Mouse (Mus musculus): ENCODE measurements around the gene Flrt3. TPM values are rescaled to one million over a fixed set of nuclear protein-coding genes. Genes with fewer than 3 reads are reported as not detected.

The Flrt3 gene
- polyA plus RNA-seq, 1 experiment from 2014 or later = 65.3 TPM

GRCm38 (mm10) chr2:140676728-140677127 lies 5.5 kb upstream of the Flrt3 start:
- ATAC-seq (ENCODE audit: low FRiP score, low read depth) = no peak
- no peak overlapping the region for H3K27ac ChIP-seq (replicated peaks)
- H3K4me1 ChIP-seq = peaks cover 4% of the 10 kb centered on the region; the same call in 1 of the 2 replicates
- no peak overlapping the region for H3K4me2 ChIP-seq (replicated peaks)
- no peaks in the 10 kb centered on the region for H3K36me3 ChIP-seq
- no peaks in the 10 kb centered on the region for H3K27me3 ChIP-seq
- no peak overlapping the region for H3K4me3 ChIP-seq
- H3K9ac ChIP-seq (replicated peaks) = no peak overlapping the region
- 19% methylated on average over 3 of the region's 3 CpGs for WGBS
- no peaks in the 10 kb centered on the region for H3K9me3 ChIP-seq

- no peak overlapping the region for H3K27ac ChIP-seq (replicated peaks)
- ATAC-seq (ENCODE audit: low FRiP score, low read depth) = no peak
These were observed 2.2 kb upstream of the Flrt3 start for GRCm38 (mm10) chr2:140673466-140673865.

DNA sequence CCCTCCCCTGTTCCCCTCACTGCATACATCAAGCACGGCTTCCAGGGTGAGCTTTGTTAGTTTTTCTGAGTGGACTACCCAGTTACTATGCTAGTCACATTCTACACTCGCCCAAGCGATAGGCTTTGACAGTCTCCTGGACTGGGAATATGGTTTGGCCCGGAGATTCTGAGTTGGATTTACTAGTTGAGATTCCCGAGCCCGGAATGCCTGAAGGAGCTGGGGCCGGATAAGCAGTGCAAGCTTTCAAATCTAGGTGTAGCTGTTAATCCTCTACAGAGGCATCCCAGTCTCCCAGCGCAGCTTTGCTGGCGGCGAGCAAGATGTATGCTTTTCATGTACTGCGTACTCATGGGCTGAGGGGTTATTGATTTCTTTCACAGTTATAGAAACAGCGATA lies 812 bp downstream of the Flrt3 start:
- Histone ChIP-seq H3K9ac (replicated peaks) (peak overlapping the region; percentile 77), H3K27ac (replicated peaks) (peak overlapping the region; percentile 92), H3K9me3 (no peaks in the 10 kb centered on the region), H3K4me3 (peak overlapping the region; percentile 67), H3K36me3 (no peaks in the 10 kb centered on the region), H3K4me1 (peaks cover 17% of the 10 kb centered on the region), H3K27me3 (no peaks in the 10 kb centered on the region), H3K4me2 (replicated peaks) (peak overlapping the region; percentile 62)
- ATAC-seq (ENCODE audit: low FRiP score, low read depth) = peak; percentile 31
- WGBS = under 1% methylated on average over 12 of the region's 12 CpGs

More at GRCm38 (mm10) chr2:140673466-140673865, 2.2 kb upstream of the Flrt3 start:
- Histone ChIP-seq H3K4me3 (no peak overlapping the region), H3K9ac (replicated peaks) (no peak overlapping the region), H3K27me3 (no peaks in the 10 kb centered on the region), H3K4me1 (peaks cover 4% of the 10 kb centered on the region; the same call in 1 of the 2 replicates), H3K9me3 (no peaks in the 10 kb centered on the region), H3K4me2 (replicated peaks) (no peak overlapping the region), H3K36me3 (no peaks in the 10 kb centered on the region)
- WGBS = 90% methylated on average over 5 of the region's 5 CpGs

GRCm38 (mm10) chr2:140669786-140670185 lies 1.5 kb downstream of the Flrt3 start:
- Histone ChIP-seq H3K4me1 (peaks cover 21% of the 10 kb centered on the region), H3K36me3 (no peaks in the 10 kb centered on the region), H3K9ac (replicated peaks) (peak overlapping the region; percentile 77), H3K4me2 (replicated peaks) (peak overlapping the region; percentile 62), H3K27ac (replicated peaks) (peak overlapping the region; percentile 73), H3K27me3 (no peaks in the 10 kb centered on the region), H3K9me3 (no peaks in the 10 kb centered on the region), H3K4me3 (peak overlapping the region; percentile 67)
- 13% methylated on average over 2 of the region's 2 CpGs for WGBS
- no peak for ATAC-seq (ENCODE audit: low FRiP score, low read depth)

GRCm38 (mm10) chr2:140669081-140669480 lies 2.2 kb downstream of the Flrt3 start:
- 16% methylated on average over 2 of the region's 2 CpGs for WGBS
- H3K27ac ChIP-seq (replicated peaks) = peak overlapping the region; percentile 77

GRCm38 (mm10) chr2:140668311-140668710 lies 3.0 kb downstream of the Flrt3 start:
- peak overlapping the region; percentile 62 for H3K4me2 ChIP-seq (replicated peaks)
- no peaks in the 10 kb centered on the region for H3K9me3 ChIP-seq
- peaks cover 1% of the 10 kb centered on the region; the same call in 1 of the 2 replicates for H3K36me3 ChIP-seq
- peak overlapping the region; percentile 54; the same call in 1 of the 2 replicates for H3K9ac ChIP-seq (replicated peaks)
- peak overlapping the region; percentile 77 for H3K27ac ChIP-seq (replicated peaks)
- no peaks in the 10 kb centered on the region for H3K27me3 ChIP-seq
- ATAC-seq (ENCODE audit: low FRiP score, low read depth) = peak; percentile 73
- 2% methylated on average over 8 of the region's 8 CpGs for WGBS
- peak overlapping the region; percentile 67 for H3K4me3 ChIP-seq
- H3K4me1 ChIP-seq = peaks cover 26% of the 10 kb centered on the region

More at GRCm38 (mm10) chr2:140669081-140669480, 2.2 kb downstream of the Flrt3 start:
- ATAC-seq (ENCODE audit: low FRiP score, low read depth) = no peak
- Histone ChIP-seq H3K36me3 (no peaks in the 10 kb centered on the region), H3K9ac (replicated peaks) (peak overlapping the region; percentile 54), H3K9me3 (no peaks in the 10 kb centered on the region), H3K4me3 (peak overlapping the region; percentile 67), H3K4me2 (replicated peaks) (peak overlapping the region; percentile 62), H3K27me3 (no peaks in the 10 kb centered on the region), H3K4me1 (peaks cover 25% of the 10 kb centered on the region)

GRCm38 (mm10) chr2:140667261-140668047 lies 3.8 kb downstream of the Flrt3 start:
- Histone ChIP-seq H3K4me1 (peaks cover 26% of the 10 kb centered on the region), H3K27ac (replicated peaks) (peak overlapping the region; percentile 25; the same call in 1 of the 2 replicates), H3K36me3 (peaks cover 10% of the 10 kb centered on the region), H3K9ac (replicated peaks) (peak overlapping the region; percentile 53), H3K9me3 (no peaks in the 10 kb centered on the region), H3K27me3 (no peaks in the 10 kb centered on the region), H3K4me3 (peak overlapping the region; percentile 67), H3K4me2 (replicated peaks) (peak overlapping the region; percentile 62)
- WGBS = 13% methylated on average over 13 of the region's 13 CpGs
- no peak for ATAC-seq (ENCODE audit: low FRiP score, low read depth)

GRCm38 (mm10) chr2:140666846-140667245 lies 4.4 kb downstream of the Flrt3 start:
- Histone ChIP-seq H3K9ac (replicated peaks) (peak overlapping the region; percentile 53), H3K27me3 (no peaks in the 10 kb centered on the region), H3K4me3 (peak overlapping the region; percentile 67), H3K36me3 (peaks cover 12% of the 10 kb centered on the region), H3K4me1 (peaks cover 26% of the 10 kb centered on the region), H3K27ac (replicated peaks) (no peak overlapping the region), H3K9me3 (no peaks in the 10 kb centered on the region), H3K4me2 (replicated peaks) (peak overlapping the region; percentile 62)
- 11% methylated on average over 7 of the region's 7 CpGs for WGBS
- no peak for ATAC-seq (ENCODE audit: low FRiP score, low read depth)

- H3K4me2 ChIP-seq (replicated peaks) = no peak overlapping the region
- H3K9me3 ChIP-seq = no peaks in the 10 kb centered on the region
- H3K36me3 ChIP-seq = peaks cover 36% of the 10 kb centered on the region
- no peak overlapping the region for H3K27ac ChIP-seq (replicated peaks)
- H3K9ac ChIP-seq (replicated peaks) = no peak overlapping the region
- H3K4me1 ChIP-seq = peaks cover 26% of the 10 kb centered on the region
- ATAC-seq (ENCODE audit: low FRiP score, low read depth) = no peak
- 91% methylated on average over 4 of the region's 4 CpGs for WGBS
- no peak overlapping the region for H3K4me3 ChIP-seq
- no peaks in the 10 kb centered on the region for H3K27me3 ChIP-seq
These were observed 6.9 kb downstream of the Flrt3 start for GRCm38 (mm10) chr2:140664381-140664780.

GRCm38 (mm10) chr2:140662673-140663072 lies 8.6 kb downstream of the Flrt3 start:
- peaks cover 23% of the 10 kb centered on the region for H3K4me1 ChIP-seq
- H3K36me3 ChIP-seq = peaks cover 43% of the 10 kb centered on the region
- no peak for ATAC-seq (ENCODE audit: low FRiP score, low read depth)
- no peak overlapping the region for H3K27ac ChIP-seq (replicated peaks)
- no peak overlapping the region for H3K4me3 ChIP-seq
- no peak overlapping the region for H3K4me2 ChIP-seq (replicated peaks)
- H3K9me3 ChIP-seq = no peaks in the 10 kb centered on the region
- H3K9ac ChIP-seq (replicated peaks) = no peak overlapping the region
- 84% methylated on average over 5 of the region's 5 CpGs for WGBS
- no peaks in the 10 kb centered on the region for H3K27me3 ChIP-seq

DNA sequence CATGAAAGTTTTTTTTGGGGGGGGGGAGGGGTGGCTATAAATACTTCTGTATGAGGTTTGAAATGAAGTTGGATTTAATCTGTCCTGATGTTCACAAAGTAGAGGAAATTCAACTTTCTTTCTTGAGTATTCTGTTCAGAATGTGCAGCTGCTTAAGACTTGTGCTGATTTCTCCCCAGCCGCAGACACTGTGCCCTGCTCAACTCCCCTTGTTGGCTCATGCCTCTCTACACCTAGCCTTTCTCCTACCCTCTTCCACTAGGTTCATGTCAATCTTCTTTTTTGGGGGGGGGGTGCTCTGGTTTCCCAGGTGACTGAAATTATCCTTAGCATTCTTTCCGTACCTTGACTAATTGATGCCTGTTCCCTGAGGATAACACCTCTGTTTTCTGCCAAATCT lies 17.3 kb downstream of the Flrt3 start:
- Histone ChIP-seq H3K9ac (replicated peaks) (no peak overlapping the region), H3K27me3 (no peaks in the 10 kb centered on the region), H3K27ac (replicated peaks) (no peak overlapping the region), H3K9me3 (no peaks in the 10 kb centered on the region), H3K4me3 (no peak overlapping the region), H3K4me1 (peaks cover 19% of the 10 kb centered on the region), H3K36me3 (peaks cover 4% of the 10 kb centered on the region; the same call in 1 of the 2 replicates), H3K4me2 (replicated peaks) (no peak overlapping the region)
- peak; percentile 75 for ATAC-seq (ENCODE audit: low FRiP score, low read depth)
- 21% methylated on average over 2 of the region's 2 CpGs for WGBS

GRCm38 (mm10) chr2:140653481-140653880 lies 17.8 kb downstream of the Flrt3 start:
- H3K4me3 ChIP-seq = no peak overlapping the region
- no peaks in the 10 kb centered on the region for H3K36me3 ChIP-seq
- H3K4me2 ChIP-seq (replicated peaks) = no peak overlapping the region
- no peaks in the 10 kb centered on the region for H3K27me3 ChIP-seq
- H3K9ac ChIP-seq (replicated peaks) = no peak overlapping the region
- no peaks in the 10 kb centered on the region for H3K9me3 ChIP-seq
- ATAC-seq (ENCODE audit: low FRiP score, low read depth) = peak; percentile 92
- peaks cover 19% of the 10 kb centered on the region for H3K4me1 ChIP-seq
- no peak overlapping the region for H3K27ac ChIP-seq (replicated peaks)
